Mouse (Mus musculus): ENCODE measurements around the gene Gm28374.

DNA sequence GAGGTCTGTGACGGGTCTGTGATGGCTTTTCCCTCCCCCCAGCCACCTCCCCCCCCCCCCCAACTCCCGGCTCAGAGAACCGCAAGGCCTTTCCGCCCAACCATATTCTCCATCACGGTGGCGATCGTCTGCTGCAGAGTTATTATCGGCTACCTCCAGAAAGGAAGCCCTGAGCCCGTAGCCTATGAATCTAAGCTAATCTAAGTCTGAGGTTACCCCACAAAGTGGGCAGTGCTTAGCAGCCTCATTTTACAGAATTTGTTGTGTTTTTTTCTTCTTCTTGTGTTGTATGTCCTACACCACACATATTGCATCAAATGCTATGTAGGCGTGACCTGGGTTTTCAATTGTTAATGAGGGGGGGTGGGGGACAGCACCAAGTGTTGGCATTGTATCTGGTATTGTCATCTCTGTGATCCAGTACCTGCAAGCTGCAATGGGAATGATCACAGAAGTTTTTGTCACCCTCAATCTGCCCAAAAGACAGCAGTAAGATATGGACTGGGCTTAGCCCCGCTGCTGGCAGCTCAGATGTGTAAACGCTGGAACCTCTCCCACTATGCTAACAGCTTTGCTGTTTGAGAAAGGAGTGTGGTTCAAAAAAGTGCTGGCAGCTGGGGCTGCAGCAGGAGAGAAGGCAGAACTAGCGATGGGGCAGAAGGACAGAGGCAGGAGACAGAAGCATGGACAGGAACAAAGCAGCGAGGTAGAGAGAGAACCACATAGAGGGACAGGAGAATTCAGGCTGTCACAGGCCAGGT, 51.4 kb downstream of the Gm28374 start:
- TF ChIP-seq CTCF (IDR thresholded peaks at IDR 0.05; ENCODE audit: control insufficient read depth, insufficient read depth, insufficient read length) = no peak
- TF ChIP-seq MYOD1 (IDR thresholded peaks at IDR 0.05; ENCODE audit: control insufficient read depth, insufficient read length, low read depth) = no peak
- TF ChIP-seq CEBPB (IDR thresholded peaks at IDR 0.05; ENCODE audit: low read depth) = no peak
- TF ChIP-seq USF1 (IDR thresholded peaks at IDR 0.05; ENCODE audit: low read depth) = no peak
- no peak for TF ChIP-seq MYOG (IDR thresholded peaks at IDR 0.05; ENCODE audit: control insufficient read depth, extremely low read depth, insufficient read length)
- TF ChIP-seq MAX (IDR thresholded peaks at IDR 0.05) = no peak

Measured in C2C12 (cell line).